Mouse (Mus musculus): ENCODE measurements around the gene Olfr350.

The Olfr350 gene

GRCm38 (mm10) chr2:36846010-36846409 is at the start of gene Olfr350:
TSS of gene Olfr350 (plus strand) at chr2:36846310.
- DNase-seq, result no peak

GRCm38 (mm10) chr2:36816932-36817331 is 29.2 kb upstream of the Olfr350 start, which contains the start of gene Olfr3:
TSS of gene Olfr3 (minus strand) at chr2:36817032.
- no peak for DNase-seq

- no peak for DNase-seq
These were observed 16.4 kb downstream of the Olfr350 start, which contains the start of gene Olfr351 for GRCm38 (mm10) chr2:36862560-36862959. TSS of gene Olfr351 (minus strand) at chr2:36862660.

GRCm38 (mm10) chr2:36868160-36868559 is 22.1 kb downstream of the Olfr350 start, which contains the start of gene Olfr352:
TSS of gene Olfr352 (plus strand) at chr2:36868460.
- no peak for DNase-seq

- no peak for DNase-seq
These were observed 46.7 kb downstream of the Olfr350 start, which contains the start of gene Olfr353 for GRCm38 (mm10) chr2:36892836-36893235. TSS of gene Olfr353 (minus strand) at chr2:36892936.

GRCm38 (mm10) chr2:36897114-36897513 is 51.0 kb downstream of the Olfr350 start:
- no peak for DNase-seq

All from right cerebral cortex, adult 18-20 months (tissue).